Comparison of ENCODE assay signal across 8 mouse cellular contexts in the genomic region with DNA sequence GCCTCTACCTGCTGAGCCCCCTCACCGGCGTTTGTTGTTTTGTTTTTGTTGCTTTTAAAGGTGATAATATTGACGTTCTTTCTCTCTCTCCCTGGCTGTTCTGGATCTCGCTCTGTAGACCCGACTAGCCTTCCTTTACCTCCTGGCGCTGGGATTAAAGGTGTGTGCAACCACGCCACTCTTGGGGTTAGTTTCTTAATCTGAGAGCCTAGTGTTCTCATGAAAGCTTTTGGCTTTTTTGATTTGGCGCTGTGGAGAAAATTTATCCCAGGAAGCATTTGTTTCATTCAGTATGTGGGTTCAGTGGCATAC. TPM values are rescaled to one million over a fixed set of nuclear protein-coding genes. Genes with fewer than 3 reads are reported as not detected.
DNase-seq lines count a peak whose midpoint lies in the region; ATAC-seq lines count a peak whose summit lies in the region.

No protein-coding gene starts in this region.

- no peak for DNase-seq in kidney, adult 9 months
- DNase-seq in NIH3T3 (ENCODE audit: low read depth) = peak; percentile 13
- DNase-seq in hindbrain, embryonic 10.5 days (ENCODE audit: low spot score) = no peak
- no peak for DNase-seq in midbrain, embryonic 14.5 days
- no peak for DNase-seq in cerebellum, adult 9-10 months
- DNase-seq in thymus, postnatal 25 days = no peak
- no peak for DNase-seq in urinary bladder, postnatal 10 days (ENCODE audit: low spot score)

- peak overlapping the region; percentile 60 for H3K4me2 ChIP-seq in kidney, embryonic 14.5 days (replicated peaks; ENCODE audit: low read depth, low read length)
- peak overlapping the region; percentile 76 for H3K4me2 ChIP-seq in midbrain, embryonic 14.5 days (ENCODE audit: low read length)

- no peaks in the 10 kb centered on the region for H3K9me3 ChIP-seq in kidney, embryonic 14.5 days (ENCODE audit: control insufficient read depth, low read length)
- H3K9me3 ChIP-seq in hindbrain, embryonic 10.5 days = no peaks in the 10 kb centered on the region
- no peaks in the 10 kb centered on the region for H3K9me3 ChIP-seq in midbrain, embryonic 14.5 days (ENCODE audit: control insufficient read depth, low read length)

- H3K9ac ChIP-seq in kidney, embryonic 14.5 days (ENCODE audit: low read depth, low read length) = peak overlapping the region; percentile 76
- H3K9ac ChIP-seq in midbrain, embryonic 14.5 days (replicated peaks; ENCODE audit: low read length) = peak overlapping the region; percentile 63

- H3K36me3 ChIP-seq in kidney, embryonic 14.5 days (ENCODE audit: control insufficient read depth, insufficient read depth, low read length) = no peaks in the 10 kb centered on the region
- no peaks in the 10 kb centered on the region for H3K36me3 ChIP-seq in hindbrain, embryonic 10.5 days
- no peaks in the 10 kb centered on the region for H3K36me3 ChIP-seq in midbrain, embryonic 14.5 days (ENCODE audit: control insufficient read depth, insufficient read depth, low read length)

- ATAC-seq in kidney, embryonic 14.5 days (ENCODE audit: low FRiP score, low TSS enrichment) = no peak
- ATAC-seq in midbrain, embryonic 14.5 days (ENCODE audit: low FRiP score, low TSS enrichment) = no peak

- 0% methylated on average over 8 of the region's 8 CpGs for WGBS in kidney, embryonic 14.5 days
- under 1% methylated on average over 8 of the region's 8 CpGs for WGBS in hindbrain, embryonic 10.5 days
- WGBS in midbrain, embryonic 14.5 days = 0% methylated on average over 8 of the region's 8 CpGs

- peak overlapping the region; percentile 79; the same call in 1 of the 2 replicates for H3K27ac ChIP-seq in kidney, embryonic 14.5 days (ENCODE audit: low read depth, low read length)
- H3K27ac ChIP-seq in hindbrain, embryonic 10.5 days = peak overlapping the region; percentile 91
- no peak overlapping the region for H3K27ac ChIP-seq in midbrain, embryonic 14.5 days (replicated peaks; ENCODE audit: low read depth, low read length)

- no peaks in the 10 kb centered on the region for H3K4me1 ChIP-seq in kidney, embryonic 14.5 days (ENCODE audit: control insufficient read depth, insufficient read depth, low read length)
- H3K4me1 ChIP-seq in hindbrain, embryonic 10.5 days (replicated peaks) = peaks cover 16% of the 10 kb centered on the region
- H3K4me1 ChIP-seq in midbrain, embryonic 14.5 days (ENCODE audit: control insufficient read depth, insufficient read depth, low read length) = no peaks in the 10 kb centered on the region; the same call in 1 of the 2 replicates

- no peaks in the 10 kb centered on the region for H3K27me3 ChIP-seq in kidney, embryonic 14.5 days (ENCODE audit: control insufficient read depth, insufficient read depth, low read length)
- no peaks in the 10 kb centered on the region for H3K27me3 ChIP-seq in hindbrain, embryonic 10.5 days (ENCODE audit: insufficient read depth, poor library complexity, severe bottlenecking)
- H3K27me3 ChIP-seq in midbrain, embryonic 14.5 days (ENCODE audit: control insufficient read depth, insufficient read depth, low read length) = no peaks in the 10 kb centered on the region

- peak overlapping the region; percentile 85 for H3K4me3 ChIP-seq in kidney, embryonic 14.5 days (ENCODE audit: low read length)
- H3K4me3 ChIP-seq in hindbrain, embryonic 10.5 days = peak overlapping the region; percentile 88
- H3K4me3 ChIP-seq in midbrain, embryonic 14.5 days (replicated peaks; ENCODE audit: low read depth, low read length) = peak overlapping the region; percentile 60

RNA-seq across cellular contexts. Expression of gene Katna1, which starts 0.7 kb away (rescaled TPM):
- 49.4 and 63.7 TPM in 2 replicates for polyA plus RNA-seq in kidney, embryonic 14.5 days (2014; fragmentation: Nextera tagmentation; extraction: Ambion mirVana)
- polyA plus RNA-seq in hindbrain, embryonic 10.5 days (2016; fragmentation: Nextera tagmentation; extraction: Ambion mirVana) = 55.0 and 63.2 TPM in 2 replicates
- 24.6 and 33.4 TPM in 2 replicates for polyA plus RNA-seq in midbrain, embryonic 14.5 days (2014; fragmentation: Nextera tagmentation; extraction: Ambion mirVana)

RNA-seq across cellular contexts. Expression of gene Lats1, which starts 45.4 kb away (rescaled TPM):
- polyA plus RNA-seq in kidney, embryonic 14.5 days (2014; fragmentation: Nextera tagmentation; extraction: Ambion mirVana) = 8.7 and 17.2 TPM in 2 replicates
- 8.5 and 9.0 TPM in 2 replicates for polyA plus RNA-seq in hindbrain, embryonic 10.5 days (2016; fragmentation: Nextera tagmentation; extraction: Ambion mirVana)
- 17.9 and 20.6 TPM in 2 replicates for polyA plus RNA-seq in midbrain, embryonic 14.5 days (2014; fragmentation: Nextera tagmentation; extraction: Ambion mirVana)

RNA-seq across cellular contexts. Expression of gene Pcmt1, which starts 45.5 kb away (rescaled TPM):
- polyA plus RNA-seq in kidney, embryonic 14.5 days (2014; fragmentation: Nextera tagmentation; extraction: Ambion mirVana) = 109 TPM in 2 replicates
- polyA plus RNA-seq in hindbrain, embryonic 10.5 days (2016; fragmentation: Nextera tagmentation; extraction: Ambion mirVana) = 133 and 144 TPM in 2 replicates
- 156 and 169 TPM in 2 replicates for polyA plus RNA-seq in midbrain, embryonic 14.5 days (2014; fragmentation: Nextera tagmentation; extraction: Ambion mirVana)

RNA-seq across cellular contexts. Expression of gene Nup43, which starts 59.2 kb away (rescaled TPM):
- 70.1 and 71.3 TPM in 2 replicates for polyA plus RNA-seq in kidney, embryonic 14.5 days (2014; fragmentation: Nextera tagmentation; extraction: Ambion mirVana)
- polyA plus RNA-seq in hindbrain, embryonic 10.5 days (2016; fragmentation: Nextera tagmentation; extraction: Ambion mirVana) = 66.4 and 85.0 TPM in 2 replicates
- polyA plus RNA-seq in midbrain, embryonic 14.5 days (2014; fragmentation: Nextera tagmentation; extraction: Ambion mirVana) = 33.0 and 36.0 TPM in 2 replicates
